Mouse (Mus musculus) kidney, postnatal 0 days (tissue): ENCODE measurements at regions not wholly inside any gene's neighbourhood (a gene's known extent, or its start where the extent isn't known, plus 50 kb on each side); places are given as distances from the start of the nearest gene placed in this dataset.

Experiments
- ATAC-seq: fragments of 200-750 bp; cut with Nextera tagmentation; replicated peaks from 2 replicates; pipeline ENCODE4 v1.8.0; 2017; ENCODE audit warnings: low read depth, moderate number of reproducible peaks, moderate TSS enrichment, moderate library complexity; ENCODE audit not compliant: low FRiP score
- DNase-seq: peaks from one replicate; pipeline ENCODE4 v3.0.0-alpha.2; 2016; ENCODE audit warnings: low spot score
- H3K27ac ChIP-seq: fragments of 300-500 bp; sonication (generic); 2 replicates; pipeline ENCODE4 v1.5.1; 2014; ENCODE audit warnings: mild to moderate bottlenecking
- H3K27me3 ChIP-seq: fragments of 300-500 bp; sonication (generic); 2 replicates; pipeline ENCODE4 v1.6.1; 2014; ENCODE audit warnings: low read length, mixed read lengths; ENCODE audit not compliant: insufficient read depth
- H3K36me3 ChIP-seq: fragments of 300-500 bp; sonication (generic); 2 replicates; pipeline ENCODE4 v1.6.1; 2014; ENCODE audit warnings: low read length, mixed read lengths; ENCODE audit not compliant: insufficient read depth
- H3K4me1 ChIP-seq: fragments of 300-500 bp; sonication (generic); replicated peaks from 2 replicates; pipeline ENCODE4 v1.6.1; 2014; ENCODE audit warnings: antibody characterized with exemption, low read length, mixed read lengths; ENCODE audit not compliant: insufficient read depth
- H3K4me2 ChIP-seq: fragments of 300-500 bp; sonication (generic); 2 replicates; pipeline ENCODE4 v1.6.1; 2014; ENCODE audit warnings: mild to moderate bottlenecking, low read length, moderate library complexity, mixed read lengths
- H3K4me3 ChIP-seq: fragments of 300-500 bp; sonication (generic); replicated peaks from 2 replicates; pipeline ENCODE4 v1.5.1; 2014; ENCODE audit warnings: low read depth, low read length
- H3K9ac ChIP-seq: fragments of 300-500 bp; sonication (generic); 2 replicates; pipeline ENCODE4 v1.6.1; 2014; ENCODE audit warnings: low read depth, low read length
- H3K9me3 ChIP-seq: fragments of 300-500 bp; sonication (generic); replicated peaks from 2 replicates; pipeline ENCODE4 v1.6.1; 2016; ENCODE audit warnings: low read length, inconsistent platforms, mixed read lengths
- CTCF ChIP-seq: IDR thresholded peaks from 2 replicates; pipeline ENCODE4 v1.5.1; 2016; ENCODE audit warnings: antibody characterized with exemption, low read depth, mild to moderate bottlenecking, moderate library complexity
- WGBS: fragments of 180-500 bp; shearing (Covaris S2); extraction: QIAGEN DNeasy Blood & Tissue Kit; methylation state at CpG from one replicate; pipeline ENCODE4 v1.1.7; 2014; 5-methylcytosine and 5-hydroxymethylcytosine counted together

DNA sequence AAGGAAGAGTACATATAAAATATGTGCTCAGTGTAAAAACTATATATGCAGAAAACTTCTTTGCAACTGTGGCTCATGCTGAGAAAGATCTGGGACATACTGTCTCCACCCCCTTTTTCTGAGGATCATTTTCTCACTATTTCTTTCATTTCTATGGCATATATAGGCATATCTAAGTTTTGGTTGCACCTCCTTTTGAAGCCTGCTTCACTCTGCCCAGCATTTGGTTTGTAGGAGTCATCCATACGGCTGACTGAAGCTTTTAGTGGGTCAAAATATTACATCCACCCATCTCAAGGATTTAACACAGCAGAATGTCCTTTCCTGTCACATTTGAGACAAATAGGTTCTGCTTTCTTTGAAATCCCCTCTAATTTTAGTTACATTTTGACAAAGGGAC is 216.5 kb upstream of the Krr1 start:
- Histone ChIP-seq H3K27me3 (no peaks in the 10 kb centered on the region), H3K4me3 (no peak overlapping the region), H3K27ac (no peak overlapping the region), H3K9ac (no peak overlapping the region), H3K4me1 (no peaks in the 10 kb centered on the region), H3K4me2 (no peak overlapping the region), H3K36me3 (no peaks in the 10 kb centered on the region), H3K9me3 (no peaks in the 10 kb centered on the region)
- DNase-seq: no peak
- ATAC-seq: no peak
- 48% methylated on average over 1 of the region's 1 CpGs for WGBS
- TF ChIP-seq CTCF: no peak

DNA sequence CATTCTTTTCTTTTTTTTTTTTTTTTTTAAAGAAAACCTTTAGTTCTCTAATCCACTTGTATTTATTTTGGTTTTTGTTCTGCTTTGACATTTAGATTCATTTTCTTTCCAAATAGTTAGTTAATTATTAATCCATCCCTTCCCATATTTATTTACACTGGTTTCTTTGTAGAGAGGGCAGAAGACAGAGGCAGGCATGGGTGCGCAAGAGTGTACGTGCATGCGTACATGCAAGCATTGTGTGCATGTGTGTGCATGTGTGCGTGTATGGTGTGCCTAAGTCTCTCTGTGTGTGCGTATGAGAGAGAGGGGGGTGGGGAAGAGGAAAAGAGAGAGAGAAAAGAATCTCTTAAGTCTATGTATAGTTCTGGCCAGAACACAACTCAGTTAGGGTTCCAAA is 215.9 kb upstream of the Krr1 start:
- H3K27ac ChIP-seq: no peak overlapping the region
- no peak overlapping the region for H3K4me2 ChIP-seq
- no peak overlapping the region for H3K4me3 ChIP-seq
- TF ChIP-seq CTCF: no peak
- no peak overlapping the region for H3K9ac ChIP-seq
- DNase-seq (no peak), ATAC-seq (no peak)
- no peaks in the 10 kb centered on the region for H3K36me3 ChIP-seq
- H3K4me1 ChIP-seq: no peaks in the 10 kb centered on the region
- H3K27me3 ChIP-seq: no peaks in the 10 kb centered on the region
- 75% methylated on average over 5 of the region's 5 CpGs for WGBS
- H3K9me3 ChIP-seq: no peaks in the 10 kb centered on the region

DNA sequence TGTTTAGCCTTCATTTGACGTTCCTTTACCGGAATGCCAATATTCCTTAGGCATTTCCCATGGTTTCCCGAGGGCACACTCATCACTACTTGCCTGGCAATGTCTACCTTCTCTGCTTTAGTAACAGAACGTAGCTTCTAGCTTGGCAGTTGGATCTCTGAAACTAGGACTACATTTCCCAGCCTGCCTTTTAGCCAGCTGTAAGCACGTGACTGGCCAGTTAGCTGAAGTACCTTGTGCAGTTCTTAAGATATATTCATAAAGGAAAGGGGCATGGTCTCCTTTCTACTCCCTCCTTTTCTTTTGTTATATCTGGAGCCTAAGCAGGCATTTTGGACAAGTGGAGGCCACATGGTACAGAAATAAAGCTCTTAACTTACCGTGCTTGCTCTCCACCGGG is 214.8 kb upstream of the Krr1 start:
- no peak for TF ChIP-seq CTCF
- DNase-seq (no peak), ATAC-seq (no peak)
- no peak overlapping the region for H3K27ac ChIP-seq
- H3K4me2 ChIP-seq: no peak overlapping the region
- no peaks in the 10 kb centered on the region for H3K4me1 ChIP-seq
- H3K9ac ChIP-seq: no peak overlapping the region
- WGBS: 80% methylated on average over 7 of the region's 7 CpGs
- no peaks in the 10 kb centered on the region for H3K27me3 ChIP-seq
- no peak overlapping the region for H3K4me3 ChIP-seq
- no peaks in the 10 kb centered on the region for H3K36me3 ChIP-seq
- H3K9me3 ChIP-seq: no peaks in the 10 kb centered on the region

DNA sequence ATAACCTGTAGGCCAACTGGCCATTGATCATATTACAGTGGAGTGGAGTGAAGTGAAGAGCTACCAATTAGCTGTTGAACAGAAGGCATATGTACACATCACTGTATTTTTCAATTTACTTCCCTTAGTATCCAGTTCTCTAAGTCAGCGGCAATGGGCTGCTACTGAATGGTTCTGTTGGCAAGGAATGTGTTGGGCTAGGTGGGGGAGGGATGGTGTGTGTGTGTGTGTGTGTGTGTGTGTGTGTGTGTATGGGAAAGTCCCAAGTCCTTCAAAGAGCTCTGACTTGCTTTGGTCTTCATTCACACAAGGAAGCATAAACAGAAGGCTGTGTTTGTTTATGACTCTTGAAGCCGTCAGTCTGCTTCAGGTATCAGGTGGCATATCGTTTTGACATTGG is 213.0 kb upstream of the Krr1 start:
- no peak for TF ChIP-seq CTCF
- Histone ChIP-seq H3K9me3 (no peaks in the 10 kb centered on the region), H3K4me2 (no peak overlapping the region), H3K27me3 (no peaks in the 10 kb centered on the region), H3K4me3 (no peak overlapping the region), H3K36me3 (no peaks in the 10 kb centered on the region), H3K27ac (no peak overlapping the region), H3K9ac (no peak overlapping the region), H3K4me1 (no peaks in the 10 kb centered on the region)
- DNase-seq (no peak), ATAC-seq (no peak)
- WGBS: 49% methylated on average over 3 of the region's 3 CpGs

DNA sequence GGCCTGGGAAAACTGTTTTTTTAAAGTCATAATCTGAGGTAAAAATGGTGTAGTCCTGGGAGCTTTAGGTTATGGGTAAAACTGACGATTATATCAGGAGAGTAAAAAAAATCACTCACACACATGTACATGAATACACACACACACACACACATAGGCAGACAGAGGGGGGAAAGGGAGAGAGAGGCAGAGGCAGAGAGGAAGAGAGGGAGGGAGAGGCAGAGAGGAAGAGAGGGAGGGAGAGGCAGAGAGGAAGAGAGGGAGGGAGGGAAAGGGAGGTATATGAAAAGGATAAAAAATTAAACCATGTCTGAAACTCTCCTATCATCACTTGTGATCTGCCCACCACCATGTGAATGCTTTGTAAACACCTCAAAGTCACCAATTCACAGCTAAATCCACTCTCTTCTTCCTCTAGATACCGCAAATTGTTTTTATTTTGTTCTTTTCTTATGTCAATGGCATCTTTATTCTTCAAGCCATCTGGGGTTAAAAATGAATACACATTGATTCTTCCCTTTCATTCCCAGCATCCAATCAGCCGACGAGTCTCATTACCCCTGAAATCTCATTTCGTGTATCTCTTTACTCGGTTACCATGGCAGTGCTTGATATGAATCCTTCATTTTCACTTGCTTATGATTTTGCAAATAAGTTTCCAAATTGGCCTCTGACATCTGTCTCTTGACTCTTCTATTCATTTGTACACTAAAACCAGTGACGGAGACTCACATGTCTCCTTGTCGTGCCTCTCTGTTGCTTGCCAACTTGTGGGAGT is 209.5 kb upstream of the Krr1 start:
- 89% methylated on average over 8 of the region's 8 CpGs for WGBS
- no peak for DNase-seq
- H3K4me1 ChIP-seq: no peaks in the 10 kb centered on the region
- ATAC-seq: no peak
- no peaks in the 10 kb centered on the region for H3K27me3 ChIP-seq
- H3K27ac ChIP-seq: no peak overlapping the region
- no peak overlapping the region for H3K4me2 ChIP-seq
- TF ChIP-seq CTCF: no peak
- no peaks in the 10 kb centered on the region for H3K9me3 ChIP-seq
- H3K9ac ChIP-seq: no peak overlapping the region
- H3K4me3 ChIP-seq: no peak overlapping the region
- H3K36me3 ChIP-seq: no peaks in the 10 kb centered on the region

DNA sequence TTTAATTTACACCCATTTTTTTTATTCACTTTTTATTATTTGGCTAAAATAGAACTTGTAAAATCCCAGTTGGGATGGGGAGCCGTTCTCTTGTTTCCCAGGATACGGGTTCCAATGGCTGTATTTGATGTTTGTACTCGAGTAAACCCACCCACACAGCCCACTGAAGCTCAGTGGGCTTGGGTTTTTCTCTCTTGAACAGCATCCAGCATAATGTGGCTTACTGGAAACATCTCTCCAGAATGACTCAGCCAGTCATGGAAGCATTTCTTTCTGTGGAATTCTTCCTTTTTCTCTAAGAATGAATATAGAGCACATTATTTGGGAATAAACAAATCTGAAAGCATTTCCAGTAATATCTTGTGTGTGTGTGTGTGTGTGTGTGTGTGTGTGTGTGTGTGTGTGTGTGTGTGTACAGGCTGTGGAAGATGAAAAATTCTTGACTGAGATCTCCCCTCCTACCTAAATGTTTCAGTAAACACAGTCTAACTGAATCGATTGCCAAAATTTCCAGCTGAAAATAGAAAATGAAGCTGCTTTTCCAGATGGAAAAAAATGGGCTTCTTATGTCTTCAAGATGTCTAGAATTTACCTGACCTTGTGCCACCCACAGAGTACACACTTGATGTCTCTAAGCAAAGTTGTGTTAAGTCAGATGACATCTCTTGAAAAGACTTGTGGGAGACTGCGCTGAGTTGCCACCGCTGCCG is 205.3 kb upstream of the Krr1 start:
- DNase-seq (no peak), ATAC-seq (no peak)
- Histone ChIP-seq H3K4me1 (no peaks in the 10 kb centered on the region), H3K27ac (no peak overlapping the region), H3K4me2 (no peak overlapping the region), H3K36me3 (no peaks in the 10 kb centered on the region), H3K27me3 (no peaks in the 10 kb centered on the region), H3K4me3 (no peak overlapping the region), H3K9me3 (no peaks in the 10 kb centered on the region), H3K9ac (no peak overlapping the region)
- 85% methylated on average over 7 of the region's 7 CpGs for WGBS
- no peak for TF ChIP-seq CTCF
